Mouse (Mus musculus) hindbrain, embryonic 11.5 days (tissue): ENCODE results near the gene Unk. TPM values are rescaled to one million over a fixed set of nuclear protein-coding genes. Genes with fewer than 3 reads are reported as not detected.

Experiments
- ATAC-seq: fragments of 200-750 bp; cut with Nextera tagmentation; 2 replicates; pipeline ENCODE4 v1.8.0; 2017; ENCODE audit warnings: mild to moderate bottlenecking, moderate TSS enrichment, moderate library complexity; ENCODE audit not compliant: low FRiP score
- DNase-seq: peaks from one replicate; pipeline ENCODE4 v3.0.0-alpha.2; 2015; ENCODE audit warnings: low spot score
- H3K27ac ChIP-seq: fragments of 300-500 bp; sonication (generic); 2 replicates; pipeline ENCODE4 v1.5.1; 2014; ENCODE audit warnings: mild to moderate bottlenecking, low read depth, low read length
- H3K27me3 ChIP-seq: fragments of 300-500 bp; sonication (generic); 2 replicates; pipeline ENCODE4 v1.6.1; 2014; ENCODE audit warnings: mild to moderate bottlenecking, low read length, moderate library complexity, mixed read lengths; ENCODE audit not compliant: control insufficient read depth, insufficient read depth
- H3K36me3 ChIP-seq: fragments of 300-500 bp; sonication (generic); 2 replicates; pipeline ENCODE4 v1.6.1; 2014; ENCODE audit warnings: mild to moderate bottlenecking, low read length, moderate library complexity, mixed read lengths; ENCODE audit not compliant: control insufficient read depth, insufficient read depth
- H3K4me1 ChIP-seq: fragments of 300-500 bp; sonication (generic); replicated peaks from 2 replicates; pipeline ENCODE4 v1.6.1; 2014; ENCODE audit warnings: low read length, mixed read lengths; ENCODE audit not compliant: control insufficient read depth, insufficient read depth
- H3K4me2 ChIP-seq: fragments of 300-500 bp; sonication (generic); replicated peaks from 2 replicates; pipeline ENCODE4 v1.6.1; 2014; ENCODE audit warnings: mild to moderate bottlenecking, low read depth, low read length
- H3K4me3 ChIP-seq: fragments of 300-500 bp; sonication (generic); 2 replicates; pipeline ENCODE4 v1.5.1; 2014; ENCODE audit warnings: low read depth, low read length
- H3K9ac ChIP-seq: fragments of 300-500 bp; sonication (generic); 2 replicates; pipeline ENCODE4 v1.6.1; 2014; ENCODE audit warnings: low read depth, low read length
- H3K9me3 ChIP-seq: fragments of 300-500 bp; sonication (generic); 2 replicates; pipeline ENCODE4 v1.6.1; 2016; ENCODE audit warnings: low read length; ENCODE audit not compliant: control insufficient read depth
- whole genome bisulfite sequencing: fragments of 180-500 bp; shearing (Covaris S2); extraction: QIAGEN DNeasy Blood & Tissue Kit; methylation state at CpG from one replicate; pipeline ENCODE4 v1.1.7; 2014; 5-methylcytosine and 5-hydroxymethylcytosine counted together
- polyA plus RNA-seq: library from polyadenylated mRNA; unstranded; fragments of >200 nt; fragmentation: Nextera tagmentation; extraction: Ambion mirVana; gene quantifications from 2 replicates; pipeline ENCODE4 v1.2.1, GENCODE M21; 2014

Unk gene
- polyA plus RNA-seq, 1 experiment from 2014 or later, result 26.9 TPM

DNA sequence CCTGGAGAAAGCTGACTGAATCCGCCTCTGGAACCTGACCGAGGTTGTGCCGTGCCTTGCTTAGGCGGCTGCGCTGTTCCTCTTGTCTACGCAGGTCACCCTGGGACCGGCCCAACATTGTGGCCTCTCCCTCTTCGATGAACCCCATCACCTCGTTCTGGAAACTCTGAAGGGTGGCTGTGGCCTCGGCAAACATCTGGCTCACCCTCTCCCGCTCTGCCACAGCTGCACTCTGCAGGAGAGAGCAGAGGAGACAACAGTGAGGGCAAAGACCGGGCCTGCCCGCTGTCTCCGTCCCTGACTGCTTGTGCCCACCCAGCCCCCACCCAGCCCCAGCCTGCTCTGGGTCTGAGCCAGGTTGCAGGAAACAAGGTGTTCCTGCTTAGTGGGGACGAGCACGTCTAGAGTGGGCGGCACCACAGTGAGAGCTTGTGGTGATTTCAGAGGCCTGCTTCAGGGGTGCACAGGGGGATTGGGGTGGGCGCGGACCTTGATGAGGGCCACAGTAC, 77.7 kb downstream of the Unk start:
- DNase-seq, result peak; percentile 41
- H3K4me3 ChIP-seq, result no peak overlapping the region
- H3K9me3 ChIP-seq, result no peaks in the 10 kb centered on the region
- no peaks in the 10 kb centered on the region for H3K36me3 ChIP-seq
- no peak overlapping the region for H3K4me2 ChIP-seq
- H3K9ac ChIP-seq, result no peak overlapping the region
- no peak for ATAC-seq
- H3K27me3 ChIP-seq, result peaks cover 54% of the 10 kb centered on the region
- no peak overlapping the region for H3K27ac ChIP-seq
- 7% methylated on average over 19 of the region's 19 CpGs for WGBS
- H3K4me1 ChIP-seq, result peaks cover 13% of the 10 kb centered on the region

DNA sequence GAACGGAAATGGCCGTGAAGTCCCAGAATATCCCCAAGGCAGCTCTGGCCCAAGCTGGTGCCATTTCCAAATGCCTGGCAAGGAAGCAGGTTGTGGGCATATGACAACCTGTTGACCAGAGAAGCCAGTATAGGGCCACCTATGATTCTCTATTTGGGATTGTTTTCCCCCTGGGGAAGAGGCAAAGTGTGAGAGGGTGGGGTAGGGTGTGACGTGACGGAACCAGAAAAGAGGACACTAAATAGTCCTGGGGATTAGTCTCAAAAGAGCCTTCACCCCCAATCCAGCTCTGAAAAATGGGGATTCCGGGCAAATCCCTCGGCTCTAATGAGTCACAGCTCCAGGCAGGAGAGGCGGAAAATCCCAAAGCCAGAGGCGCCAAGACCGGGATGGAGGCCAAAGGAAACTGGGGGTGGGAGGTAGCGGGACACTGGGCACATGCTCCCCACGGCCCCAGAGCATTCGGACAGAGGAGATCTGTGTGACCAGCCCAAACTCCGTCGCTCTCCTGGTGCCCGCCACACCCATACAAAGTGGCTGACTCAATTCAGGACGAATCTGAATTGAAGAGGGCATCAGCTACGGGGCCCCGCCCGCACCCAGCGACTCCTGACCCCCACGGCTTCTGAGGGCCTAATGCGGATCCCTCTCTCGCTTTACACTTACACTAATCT, 78.5 kb downstream of the Unk start:
- Histone ChIP-seq H3K4me3 (no peak overlapping the region), H3K27ac (no peak overlapping the region), H3K9me3 (no peaks in the 10 kb centered on the region), H3K4me1 (peaks cover 10% of the 10 kb centered on the region), H3K27me3 (peaks cover 54% of the 10 kb centered on the region), H3K4me2 (no peak overlapping the region), H3K36me3 (no peaks in the 10 kb centered on the region), H3K9ac (no peak overlapping the region)
- DNase-seq (peak; percentile 38), ATAC-seq (no peak)
- 6% methylated on average over 23 of the region's 23 CpGs for WGBS

DNA sequence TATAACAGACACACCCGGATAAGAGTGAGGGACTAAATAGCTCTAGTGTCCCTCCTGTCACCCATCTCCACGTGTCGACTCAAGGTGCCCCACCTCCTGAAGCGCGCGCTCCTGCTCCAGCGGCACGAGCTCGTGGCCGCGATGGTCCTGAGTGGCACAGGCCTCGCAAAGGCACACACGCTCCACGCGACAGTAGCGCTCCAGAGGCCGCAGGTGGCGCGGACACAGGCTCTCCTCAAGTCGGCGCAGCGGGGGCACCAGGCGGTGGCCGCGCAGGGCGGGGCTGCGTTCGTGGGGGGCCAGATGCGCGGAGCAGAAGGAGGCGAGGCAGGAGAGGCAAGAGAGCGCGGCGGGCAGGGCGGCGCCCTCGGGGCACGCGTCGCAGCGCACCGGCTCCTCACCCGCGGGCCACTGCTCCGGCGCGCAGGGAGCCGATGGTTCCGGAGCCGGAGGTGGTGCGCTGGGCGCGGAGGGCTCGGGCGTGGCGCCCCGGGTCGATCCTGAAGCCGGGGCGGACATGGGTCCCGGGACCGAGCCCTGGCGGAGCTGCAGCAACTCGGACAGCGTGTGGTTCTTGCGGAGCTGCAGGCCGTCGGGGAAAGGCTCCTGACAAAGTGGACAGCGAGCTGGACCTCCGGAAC, 79.4 kb downstream of the Unk start:
- peak; percentile 55 for DNase-seq
- peak overlapping the region; percentile 21 for H3K4me3 ChIP-seq
- no peak overlapping the region for H3K27ac ChIP-seq
- no peaks in the 10 kb centered on the region for H3K36me3 ChIP-seq
- H3K27me3 ChIP-seq, result peaks cover 54% of the 10 kb centered on the region
- peaks cover 8% of the 10 kb centered on the region for H3K4me1 ChIP-seq
- H3K9ac ChIP-seq, result no peak overlapping the region
- peak overlapping the region; percentile 25 for H3K4me2 ChIP-seq
- H3K9me3 ChIP-seq, result no peaks in the 10 kb centered on the region
- no peak for ATAC-seq
- 3% methylated on average over 66 of the region's 70 CpGs for WGBS

DNA sequence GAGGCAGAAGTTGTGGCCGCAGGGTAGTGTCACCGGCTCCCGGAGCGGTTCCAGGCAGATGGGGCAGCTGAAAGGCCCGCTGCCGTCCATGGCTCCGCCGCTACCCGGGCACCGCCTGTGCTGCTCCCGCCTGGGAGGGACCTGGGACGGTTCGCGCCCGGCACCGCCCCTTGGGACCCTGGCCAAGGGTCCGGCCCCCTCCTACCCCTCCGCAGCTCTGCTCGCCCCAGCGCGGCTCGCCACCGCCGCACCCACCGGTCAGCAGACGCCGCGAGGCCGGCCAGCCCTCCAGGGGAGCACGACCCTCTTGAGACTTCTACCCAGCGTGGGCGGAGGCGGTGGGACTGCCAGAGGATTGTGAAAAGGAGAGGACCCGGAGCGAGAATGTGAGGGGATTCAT, 80.0 kb downstream of the Unk start:
- peaks cover 8% of the 10 kb centered on the region for H3K4me1 ChIP-seq
- H3K9ac ChIP-seq, result no peak overlapping the region
- WGBS, result 4% methylated on average over 22 of the region's 35 CpGs
- H3K36me3 ChIP-seq, result no peaks in the 10 kb centered on the region
- peaks cover 54% of the 10 kb centered on the region for H3K27me3 ChIP-seq
- peak overlapping the region; percentile 25 for H3K4me2 ChIP-seq
- ATAC-seq (no peak), DNase-seq (peak; percentile 34)
- peak overlapping the region; percentile 21 for H3K4me3 ChIP-seq
- no peak overlapping the region for H3K27ac ChIP-seq
- H3K9me3 ChIP-seq, result no peaks in the 10 kb centered on the region

DNA sequence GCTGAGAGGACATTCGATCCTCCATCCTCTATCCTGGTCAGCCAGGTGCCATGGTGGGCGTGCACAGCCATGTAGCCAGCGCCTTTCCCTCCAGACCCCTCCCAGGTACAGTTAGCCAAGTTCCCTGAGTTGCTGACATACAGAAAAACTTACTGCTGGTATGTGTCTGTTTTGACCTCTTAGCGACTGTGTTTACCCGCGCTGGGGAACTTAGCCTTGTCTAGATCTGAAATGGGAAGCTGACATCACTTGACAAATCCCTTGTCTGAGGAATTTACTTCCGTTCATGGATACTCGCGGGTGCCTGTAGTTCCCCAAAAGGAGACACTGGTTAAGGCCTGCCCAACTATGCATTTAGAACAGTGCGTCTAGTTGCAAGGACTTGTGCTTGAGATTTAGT, 80.4 kb downstream of the Unk start:
- H3K4me3 ChIP-seq, result peak overlapping the region; percentile 21
- H3K27ac ChIP-seq, result no peak overlapping the region
- H3K9ac ChIP-seq, result no peak overlapping the region
- no peaks in the 10 kb centered on the region for H3K36me3 ChIP-seq
- no peak for ATAC-seq
- WGBS, result 38% methylated on average over 10 of the region's 10 CpGs
- DNase-seq, result no peak
- H3K4me2 ChIP-seq, result peak overlapping the region; percentile 25; the same call in 1 of the 2 replicates
- peaks cover 54% of the 10 kb centered on the region for H3K27me3 ChIP-seq
- peaks cover 8% of the 10 kb centered on the region for H3K4me1 ChIP-seq
- H3K9me3 ChIP-seq, result no peaks in the 10 kb centered on the region

Other genes starting within 250 kb of the Unk start
- 12.2 and 12.9 TPM in 2 replicates for gene Caskin2, start 216.7 kb upstream of the Unk start, polyA plus RNA-seq
- gene Tsen54, start 215.6 kb upstream of the Unk start, polyA plus RNA-seq, result 17.9 and 21.3 TPM in 2 replicates
- gene Llgl2, start 206.3 kb upstream of the Unk start, polyA plus RNA-seq, result 3.8 and 5.4 TPM in 2 replicates
- gene Myo15b, start 171.9 kb upstream of the Unk start, polyA plus RNA-seq, result 0.09 TPM in 1 of 2 replicates, not detected in the other
- gene Smim5, start 130.4 kb upstream of the Unk start, polyA plus RNA-seq, result 3.4 and 3.8 TPM in 2 replicates
- 0.40 and 0.65 TPM in 2 replicates for gene Smim6, start 118.3 kb upstream of the Unk start, polyA plus RNA-seq
- gene Sap30bp, start 97.0 kb upstream of the Unk start, polyA plus RNA-seq, result 55.8 and 57.1 TPM in 2 replicates
- gene Recql5, start 96.8 kb upstream of the Unk start, polyA plus RNA-seq, result 16.0 and 19.9 TPM in 2 replicates
- 0.36 and 0.82 TPM in 2 replicates for gene Itgb4, start 55.6 kb upstream of the Unk start, polyA plus RNA-seq
- 89.0 and 96.3 TPM in 2 replicates for gene Galk1, start 17.6 kb upstream of the Unk start, polyA plus RNA-seq
- gene H3f3b, start 2.4 kb upstream of the Unk start, polyA plus RNA-seq, result 2,172 and 2,203 TPM in 2 replicates
- gene Unc13d, start 47.6 kb downstream of the Unk start, polyA plus RNA-seq, result 1.1 and 1.3 TPM in 2 replicates
- gene Wbp2, start 56.7 kb downstream of the Unk start, polyA plus RNA-seq, result 85.4 and 88.6 TPM in 2 replicates
- gene Trim47, start 96.9 kb downstream of the Unk start, polyA plus RNA-seq, result 3.0 TPM in 2 replicates
- gene Trim65, start 100.8 kb downstream of the Unk start, polyA plus RNA-seq, result 1.4 and 2.5 TPM in 2 replicates
- gene Mrpl38, start 108.5 kb downstream of the Unk start, polyA plus RNA-seq, result 93.2 and 100 TPM in 2 replicates
- 28.4 and 32.1 TPM in 2 replicates for gene Fbf1, start 137.8 kb downstream of the Unk start, polyA plus RNA-seq
- gene Ten1, start 168.5 kb downstream of the Unk start, polyA plus RNA-seq, result 59.4 and 60.7 TPM in 2 replicates
- 31.7 and 36.3 TPM in 2 replicates for gene Acox1, start 168.7 kb downstream of the Unk start, polyA plus RNA-seq
- 0.49 and 0.52 TPM in 2 replicates for gene Evpl, start 207.8 kb downstream of the Unk start, polyA plus RNA-seq
- 72.4 and 74.0 TPM in 2 replicates for gene Srp68, start 243.9 kb downstream of the Unk start, polyA plus RNA-seq